Mouse (Mus musculus) sigmoid colon, adult 10 weeks (tissue): ENCODE results near the gene Fam20c. TPM values are rescaled to one million over a fixed set of nuclear protein-coding genes. Genes with fewer than 3 reads are reported as not detected.

Source experiments
- polyA plus RNA-seq: library from polyadenylated mRNA; stranded (reverse); fragments of 350-450 nt; fragmentation: Illumina TruSeq; extraction: RNeasy Lipid Tissue Mini Kit (QIAGEN cat#74804); gene quantifications from one replicate; pipeline ENCODE4 v1.2.3, GENCODE M21; 2014; ENCODE audit warnings: low read depth, low replicate concordance

Gene Fam20c
- polyA plus RNA-seq = 0.41 TPM

GRCm38 (mm10) chr5:138754303-138755120 lies at the start of gene Fam20c:
Gene Fam20c (plus strand): TSS chr5:138754514.

DNA sequence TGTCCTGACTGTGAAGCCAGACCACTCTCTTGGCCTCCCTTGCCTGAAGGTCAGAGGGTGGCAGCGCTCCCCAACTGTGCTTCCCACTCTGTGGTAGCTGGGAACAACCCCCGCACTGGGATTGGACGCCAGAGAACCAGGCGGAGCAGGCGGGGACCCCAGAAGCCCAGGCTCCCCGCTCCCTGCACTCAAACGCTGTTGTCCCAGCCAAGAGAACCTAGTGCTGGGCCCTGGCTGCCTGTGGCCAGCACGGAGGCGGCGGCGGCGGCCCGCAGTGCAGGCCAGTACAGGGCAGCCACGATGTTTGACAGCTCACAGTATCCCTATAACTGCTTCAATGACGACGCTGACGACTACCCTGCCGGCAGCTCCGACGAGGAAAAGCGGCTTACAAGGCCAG lies 65.5 kb downstream of the Fam20c start, which contains the start of gene Gm5294:
Gene Gm5294, plus strand, starts transcription at position 301 of the 400 bp plus-strand sequence.

Other genes with a start within 250 kb of the Fam20c start
- not detected for gene 1700123K08Rik, start 189.8 kb upstream of the Fam20c start, polyA plus RNA-seq
- 110 TPM for gene Zfp68, start 134.8 kb upstream of the Fam20c start, polyA plus RNA-seq
- gene A430033K04Rik, start 131.7 kb upstream of the Fam20c start, polyA plus RNA-seq = 15.8 TPM
- not detected for gene Gm5294, start 65.6 kb downstream of the Fam20c start, polyA plus RNA-seq
- 63.5 TPM for gene Pdgfa, start 242.9 kb downstream of the Fam20c start, polyA plus RNA-seq